Mouse (Mus musculus): ENCODE measurements around the gene Rnf220. TPM values are rescaled to one million over a fixed set of nuclear protein-coding genes. Genes with fewer than 3 reads are reported as not detected.

Rnf220 gene
- total RNA-seq (2022) = 10 to 100 TPM; 30.3 to 37.3 (median 31.9) TPM

DNA sequence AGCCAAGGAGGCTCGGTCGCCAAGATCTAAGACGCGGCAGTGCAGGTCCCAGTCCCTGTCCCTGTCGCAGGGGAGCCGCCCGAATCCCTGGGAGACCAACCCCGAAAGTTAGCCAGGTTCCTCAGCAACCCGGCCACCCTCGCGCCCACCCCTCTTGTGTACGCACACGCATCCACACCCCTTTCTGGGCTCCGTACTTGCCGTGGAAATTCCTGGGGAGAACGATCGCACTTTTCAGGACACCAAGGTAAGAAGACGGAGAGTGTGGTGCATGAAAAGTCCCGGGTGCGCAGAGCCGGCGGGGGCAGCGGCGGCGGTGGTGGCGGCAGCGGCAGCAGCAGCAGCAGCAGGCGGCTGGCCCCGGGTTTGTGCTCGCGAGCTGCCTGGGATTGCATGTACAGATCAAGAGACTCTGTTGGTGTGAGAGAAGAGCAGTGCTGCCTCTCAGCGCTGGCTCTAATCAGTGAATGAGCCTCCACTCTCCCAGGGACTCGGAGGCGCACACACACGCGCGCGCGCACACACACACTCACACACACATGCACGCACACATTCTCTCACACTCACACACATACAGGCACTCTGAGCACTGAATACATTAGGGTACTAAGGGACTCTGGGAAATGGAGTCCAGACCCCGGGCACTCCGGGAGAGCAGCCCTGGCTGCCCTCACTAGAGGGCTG is at the start of gene Rnf220:
Rnf220 (minus strand) TSS at position 571 of the 684 bp plus-strand sequence.
- no peak for DNase-seq (ENCODE audit: low spot score)

GRCm38 (mm10) chr4:117546616-117547015 is 49.8 kb upstream of the Rnf220 start:
- no peak for DNase-seq (ENCODE audit: low spot score)

DNA sequence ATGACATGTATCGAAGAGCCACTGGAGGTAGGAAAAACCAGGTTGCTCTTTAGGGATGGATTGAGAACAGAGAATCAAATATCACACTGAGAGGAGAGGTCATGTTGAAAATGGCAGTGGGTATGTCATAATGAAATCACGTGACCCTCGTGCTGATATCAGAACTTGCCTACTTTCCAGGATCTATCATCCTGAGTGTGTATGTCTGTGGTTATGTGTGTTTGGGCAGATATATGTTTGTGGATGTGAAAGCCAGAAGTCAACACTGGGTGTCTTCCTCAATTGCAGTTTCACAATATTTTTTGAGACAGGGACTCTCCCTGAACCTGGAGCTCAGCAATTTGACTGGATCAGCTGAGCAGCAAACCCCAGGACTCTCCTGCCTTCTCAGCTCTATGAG is 48.6 kb upstream of the Rnf220 start:
- DNase-seq (ENCODE audit: low spot score) = no peak

GRCm38 (mm10) chr4:117540571-117540970 is 43.7 kb upstream of the Rnf220 start:
- no peak for DNase-seq (ENCODE audit: low spot score)

DNA sequence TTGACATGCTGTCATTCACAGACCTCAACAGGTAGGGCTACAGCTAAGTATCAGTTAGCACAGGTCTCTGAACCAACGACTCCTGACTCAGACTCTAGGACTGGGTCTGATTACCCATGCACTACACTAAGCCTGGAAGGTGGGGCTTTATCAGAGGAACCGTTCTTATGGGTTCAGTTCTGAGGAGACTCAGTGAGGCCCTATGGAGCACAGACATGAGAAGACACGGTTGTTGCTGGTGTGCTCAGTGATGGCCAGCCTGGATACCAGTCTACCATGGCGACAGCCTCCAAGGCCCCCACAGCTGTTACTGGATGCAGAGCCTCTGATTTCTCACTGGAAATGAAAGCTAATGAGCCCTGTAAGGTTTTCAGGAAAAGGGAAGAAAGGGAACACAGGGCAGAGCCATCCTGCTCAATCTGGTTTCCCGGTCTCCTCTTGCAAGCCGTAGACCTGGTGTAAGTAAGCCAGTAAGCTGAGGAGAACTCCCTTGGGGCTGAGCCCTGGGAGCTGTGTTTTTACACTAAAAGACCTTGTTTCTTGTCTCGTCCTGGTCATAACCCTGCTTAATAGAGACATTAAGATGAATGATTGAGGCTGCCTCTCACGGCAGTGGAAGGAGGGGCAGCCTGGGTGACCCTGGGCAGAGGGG is 42.6 kb upstream of the Rnf220 start:
- no peak for DNase-seq (ENCODE audit: low spot score)

DNA sequence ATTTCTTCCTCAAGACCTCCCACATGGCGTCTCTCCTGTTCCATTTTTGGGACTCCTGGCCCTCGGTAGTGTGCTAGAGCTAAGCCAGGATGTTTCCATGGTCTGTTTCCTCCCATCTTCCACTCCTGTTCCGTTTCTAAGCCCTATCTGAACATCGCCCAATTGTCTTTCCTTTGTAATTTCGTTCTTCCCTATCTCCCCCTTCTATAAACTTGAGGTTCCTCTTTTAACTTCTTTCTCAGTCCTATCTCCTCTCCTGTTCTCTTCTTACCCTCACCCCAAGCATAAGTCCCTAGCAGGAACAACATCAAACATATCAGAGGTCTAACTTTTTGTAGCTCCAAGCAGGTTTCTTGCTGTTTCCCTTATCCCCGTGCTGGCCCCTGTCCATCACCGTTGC is 40.1 kb upstream of the Rnf220 start:
- DNase-seq (ENCODE audit: low spot score) = no peak

GRCm38 (mm10) chr4:117535496-117536200 is 38.8 kb upstream of the Rnf220 start:
- no peak for DNase-seq (ENCODE audit: low spot score)

DNA sequence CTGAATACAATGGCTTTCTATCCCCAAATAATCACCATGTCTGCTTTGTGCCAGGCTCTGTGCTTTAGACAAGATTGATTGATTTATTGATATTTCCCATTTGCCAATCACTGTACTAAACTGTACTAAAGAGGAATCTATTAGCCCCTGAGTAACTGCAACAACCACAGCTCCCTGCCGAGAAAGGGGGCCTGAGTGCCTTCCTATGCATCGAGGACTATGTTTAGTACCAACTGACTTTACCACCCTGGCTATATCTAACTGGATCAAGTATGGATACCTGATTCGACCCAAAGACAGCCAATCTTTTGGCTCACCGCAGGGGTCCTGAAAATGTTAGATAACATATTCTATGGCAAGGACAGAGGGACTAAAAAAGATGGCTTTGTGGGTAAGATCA is 33.0 kb upstream of the Rnf220 start:
- no peak for DNase-seq (ENCODE audit: low spot score)

- DNase-seq (ENCODE audit: low spot score) = peak; percentile 19
These were observed 31.1 kb upstream of the Rnf220 start for GRCm38 (mm10) chr4:117527952-117528351.

DNA sequence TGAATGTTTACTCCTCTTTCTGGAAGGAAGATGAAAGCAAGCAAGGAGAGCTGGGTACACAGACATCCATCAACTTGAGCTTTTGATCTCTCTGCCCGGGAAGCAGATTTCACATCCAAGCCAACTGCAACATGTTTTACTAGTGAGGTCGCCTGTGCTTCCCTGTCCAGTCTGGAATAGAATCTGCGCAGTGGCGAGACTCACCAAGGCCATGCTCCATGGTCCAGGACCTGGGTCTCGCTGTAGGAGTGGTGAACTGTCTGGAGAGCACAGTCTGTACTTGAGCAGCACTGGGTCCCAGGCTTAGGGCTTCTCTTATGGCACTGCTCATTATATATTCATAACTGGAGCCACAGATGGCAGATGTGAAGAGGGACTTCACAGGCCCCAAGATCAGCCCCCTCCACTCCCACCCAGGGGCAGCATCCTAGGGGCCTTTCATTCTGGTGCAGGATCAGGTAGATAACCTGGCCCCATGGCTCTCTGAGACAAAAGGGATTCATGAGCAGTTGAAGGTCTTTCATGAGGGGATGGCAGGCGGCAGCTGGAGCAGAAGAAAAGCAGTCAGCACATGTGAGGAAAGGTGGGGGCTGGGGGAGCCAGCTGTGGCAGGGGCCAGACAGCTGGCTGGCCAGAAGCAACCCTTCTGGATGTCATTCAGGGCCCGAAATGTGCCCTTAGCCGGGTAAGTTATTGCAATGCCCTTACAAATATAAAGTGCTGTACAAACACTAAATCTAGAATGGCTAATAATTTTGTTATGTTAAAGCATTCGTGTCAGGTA is 30.5 kb upstream of the Rnf220 start:
- DNase-seq (ENCODE audit: low spot score) = no peak

DNA sequence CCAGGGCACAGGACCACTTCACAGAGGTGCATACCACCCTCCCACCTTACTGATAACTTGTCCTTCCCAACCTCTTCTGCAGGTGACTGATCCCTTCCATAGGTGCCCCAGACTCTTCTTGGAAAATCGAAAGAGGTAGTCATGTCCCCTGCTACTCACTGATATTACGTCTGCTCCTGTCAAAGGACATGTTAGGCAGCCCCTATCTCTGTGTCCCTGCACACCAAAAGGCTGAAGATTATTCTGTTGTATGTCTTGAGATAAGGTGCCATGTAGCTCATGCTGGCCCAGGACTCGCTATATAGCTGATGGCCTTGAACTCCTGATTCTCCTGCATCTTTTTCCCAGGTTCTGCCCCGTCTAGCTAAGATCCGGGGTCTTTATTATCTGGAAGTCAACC is 29.1 kb upstream of the Rnf220 start:
- no peak for DNase-seq (ENCODE audit: low spot score)

DNA sequence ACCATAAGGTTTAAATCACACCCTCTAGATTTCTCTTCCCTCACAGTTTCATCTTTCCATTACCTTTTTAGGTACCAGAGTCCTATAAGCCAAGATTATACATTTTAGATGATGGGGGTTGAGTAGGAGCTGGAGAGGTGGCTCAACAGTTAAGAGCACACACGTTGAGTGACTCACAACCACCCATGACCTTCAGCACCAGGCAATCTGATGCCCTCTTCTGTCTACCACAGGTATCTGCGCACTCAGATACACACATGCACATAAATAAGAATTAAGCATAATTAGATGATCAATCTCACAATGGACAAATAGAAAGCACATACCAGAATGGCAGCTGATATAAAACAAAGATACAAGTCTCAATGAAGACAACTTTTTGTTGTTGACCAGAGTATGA is 24.5 kb upstream of the Rnf220 start:
- no peak for DNase-seq (ENCODE audit: low spot score)

- DNase-seq (ENCODE audit: low spot score) = no peak
These were observed 21.4 kb upstream of the Rnf220 start for GRCm38 (mm10) chr4:117518246-117518645.

DNA sequence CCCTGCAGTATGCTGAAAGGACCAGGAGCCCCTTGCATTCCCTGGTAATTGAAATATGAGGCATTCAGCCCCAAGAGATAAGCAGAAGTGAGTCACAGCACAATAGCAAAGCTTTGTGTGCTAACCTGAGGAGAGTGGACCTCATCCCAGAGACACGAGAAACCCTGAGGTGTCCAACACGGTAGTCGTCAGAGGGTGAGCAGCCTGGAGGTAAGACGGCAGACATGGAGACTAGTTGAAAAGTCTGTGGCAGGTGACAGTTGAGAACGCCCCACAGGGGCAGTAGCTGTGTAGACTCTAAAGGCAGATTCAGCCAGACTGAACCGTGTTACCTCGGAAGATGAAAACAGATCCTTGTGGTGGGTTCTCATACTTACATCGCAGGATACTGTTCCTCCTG is 2.2 kb upstream of the Rnf220 start:
- DNase-seq (ENCODE audit: low spot score) = no peak

DNA sequence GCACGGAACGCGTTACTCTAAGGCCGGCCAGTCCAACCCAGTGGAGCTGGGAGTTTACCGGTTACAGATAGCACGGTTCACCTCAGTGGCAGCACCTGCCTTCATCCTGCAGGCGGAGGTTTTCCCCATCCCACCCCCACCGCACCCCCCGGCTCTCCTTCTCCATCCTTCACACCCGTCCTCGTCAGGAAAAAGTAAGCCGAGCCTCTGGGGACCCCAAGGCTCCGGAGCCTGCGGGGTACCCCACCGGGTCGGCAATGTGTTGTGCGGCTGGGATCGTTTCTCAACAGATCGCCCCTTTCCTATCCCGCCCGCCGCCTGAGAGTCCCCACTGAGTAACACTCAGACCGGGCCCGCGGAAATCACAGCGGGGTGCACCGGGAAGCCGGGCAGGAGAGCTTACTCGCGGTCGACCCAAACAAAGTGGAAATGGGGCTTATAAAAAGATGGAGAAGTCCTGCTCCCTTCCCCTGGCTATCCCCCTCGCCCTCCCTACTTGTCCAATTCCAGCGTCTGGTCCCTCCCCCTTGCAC is 917 bp downstream of the Rnf220 start:
- DNase-seq (ENCODE audit: low spot score) = no peak

- DNase-seq (ENCODE audit: low spot score) = no peak
These were observed 1.8 kb downstream of the Rnf220 start for GRCm38 (mm10) chr4:117494911-117495501.

DNA sequence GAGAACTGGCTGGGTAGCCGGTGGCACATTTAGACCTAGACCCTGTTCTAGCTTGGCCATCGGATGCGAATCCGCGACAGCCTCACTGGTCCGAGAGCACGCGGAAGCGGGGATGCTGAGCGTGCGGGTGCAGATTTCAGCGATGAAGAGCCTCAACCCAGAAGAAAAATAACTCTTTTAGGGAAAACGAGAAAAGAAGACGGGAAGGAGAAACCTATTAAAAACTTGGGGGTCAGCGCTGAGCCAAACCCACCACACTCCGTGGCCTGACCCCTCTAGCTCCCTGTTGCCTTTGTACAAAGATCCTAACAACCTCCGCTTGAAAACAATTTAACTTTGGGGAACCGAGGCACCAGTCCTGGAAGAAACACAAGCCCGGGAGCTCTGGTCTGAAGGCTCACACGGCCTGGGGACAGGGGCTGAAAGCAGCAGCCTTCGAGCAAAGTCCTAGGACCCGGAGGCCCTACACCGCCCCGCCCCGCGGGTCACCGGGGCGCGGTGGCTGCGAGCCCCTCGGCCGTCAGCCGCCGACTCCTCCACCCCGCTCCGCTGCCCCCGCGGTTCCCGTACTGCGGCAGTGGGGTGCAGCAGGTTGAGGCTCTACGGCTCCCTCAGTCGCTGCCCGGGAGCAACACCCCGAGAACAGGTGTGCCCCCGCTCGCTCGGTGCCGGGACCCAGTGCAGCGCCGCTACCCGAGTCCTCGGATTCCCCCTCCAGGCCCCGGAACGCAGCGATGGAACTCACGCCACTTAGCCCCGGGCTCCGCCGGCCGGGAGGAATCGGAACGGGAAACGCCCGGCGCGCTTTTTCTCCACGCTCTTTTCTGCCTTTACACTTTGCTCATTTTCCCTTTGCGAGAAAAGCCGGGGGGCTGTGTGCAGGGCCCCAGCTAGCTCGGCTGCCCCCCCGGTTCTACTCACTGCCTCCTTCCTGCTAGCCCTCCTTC is 2.7 kb downstream of the Rnf220 start:
- DNase-seq (ENCODE audit: low spot score) = no peak

- DNase-seq (ENCODE audit: low spot score) = no peak
These were observed 3.7 kb downstream of the Rnf220 start for GRCm38 (mm10) chr4:117493161-117493568.

DNA sequence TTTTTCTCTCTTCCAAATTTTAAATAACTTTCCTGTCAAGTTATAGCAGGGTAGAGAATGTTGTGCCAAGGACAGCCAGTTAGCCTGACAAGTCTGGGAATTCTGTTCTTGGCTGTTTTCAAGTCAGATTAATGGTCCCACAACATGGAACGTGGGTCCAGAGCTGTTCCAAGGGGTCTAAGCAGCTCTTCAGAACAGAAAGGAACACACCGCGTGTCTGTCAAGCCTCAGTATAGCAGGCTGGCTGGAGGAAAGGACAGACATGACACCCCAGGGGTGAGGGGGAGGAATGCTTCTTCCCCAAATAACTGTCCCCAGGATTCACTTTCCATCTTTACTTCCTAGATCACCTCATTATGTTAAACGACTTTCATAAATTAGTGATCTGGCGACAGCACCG is 5.0 kb downstream of the Rnf220 start:
- no peak for DNase-seq (ENCODE audit: low spot score)

GRCm38 (mm10) chr4:117489975-117490374 is 6.9 kb downstream of the Rnf220 start:
- DNase-seq (ENCODE audit: low spot score) = no peak

All from heart, adult 8-10 months (tissue).